In genomic region chr17:80099823-80100222, GRCm38 (mm10) we compare ENCODE assay signal across 31 mouse cellular contexts. TPM values are rescaled to one million over a fixed set of nuclear protein-coding genes. Genes with fewer than 3 reads are reported as not detected.
DNase-seq lines count a peak whose midpoint lies in the region; ATAC-seq and TF ChIP-seq lines count a peak whose summit lies in the region.
"Had no signal": no experiment of that assay in that cellular context is flagged by ENCODE, and none has a peak within 500 bp of the region (broad histone marks: within the 10 kb centered on the region; RNA-seq: fewer than 3 reads in every experiment).

No protein-coding gene starts in this region.

- peak overlapping the region; percentile 23; the same call in 1 of the 2 replicates for H3K27ac ChIP-seq in layer of hippocampus, adult 2 months
- H3K27ac ChIP-seq: embryonic facial prominence, embryonic 10.5 days; embryonic facial prominence, embryonic 13.5 days; forebrain, embryonic 12.5 days; forebrain, embryonic 15.5 days; heart, embryonic 15.5 days; hindbrain, embryonic 14.5 days; hindbrain, postnatal 0 days had no signal

- ATAC-seq in megakaryocyte, adult 5-6 weeks (ENCODE audit: poor library complexity, severe bottlenecking): peak; percentile 62
- ATAC-seq: activated CD4-positive, CD25-positive, alpha-beta regulatory T cell, adult 4 months; CD4-positive, CD25-positive, alpha-beta regulatory T cell, adult 4 months; forebrain, embryonic 15.5 days; hindbrain, postnatal 0 days; inflammation-experienced regulatory T-cells, adult 6 months had no signal

- H3K4me3 ChIP-seq in layer of hippocampus, adult 2 months: no peak overlapping the region
- H3K4me3 ChIP-seq: embryonic facial prominence, embryonic 10.5 days; embryonic facial prominence, embryonic 13.5 days; erythroblast, embryonic 14.5 days; forebrain, embryonic 12.5 days; forebrain, embryonic 15.5 days; heart, embryonic 12.5 days; heart, embryonic 15.5 days had no signal

- no peak for DNase-seq in layer of hippocampus, adult 2 months (ENCODE audit: low spot score in 2 of 2)
- DNase-seq in layer of hippocampus, postnatal 10 days (ENCODE audit: low spot score in 2 of 2): no peak
- DNase-seq in NIH3T3 (ENCODE audit: low read depth): peak; percentile 57
- DNase-seq in brain, adult 2 months (ENCODE audit: low read depth, low spot score): peak; percentile 37
- no peak for DNase-seq in B cell, adult 2 months
- no peak for DNase-seq in thymus, postnatal 10 days (ENCODE audit: low spot score in 2 of 2)
- DNase-seq: adrenal gland, adult 8-10 months; adrenal gland, postnatal 25 days; cerebellum, adult 11 months; cerebellum, adult 2 months; cerebellum, adult 9-11 months; cerebellum, postnatal 25 days; embryo, embryonic 11 days; gastrocnemius, postnatal 25 days; heart, adult 18-20 months; heart, postnatal 10 days; heart, postnatal 36 days had no signal

- TF ChIP-seq CTCF in layer of hippocampus, adult 2 months (conservative IDR thresholded peaks at IDR 0.05): no peak

RNA-seq across cellular contexts. Expression of gene Galm, which starts 27.4 kb away (rescaled TPM):
- 1 to 10 TPM; 3.8 to 5.4 TPM for total RNA-seq in layer of hippocampus, adult 2 months (2021)
- 1 to 10 TPM; 2.9 to 3.7 TPM for total RNA-seq in layer of hippocampus, postnatal 10 days (2021)
- total RNA-seq in megakaryocyte, adult 5-6 weeks (2015): 6.3 and 8.2 TPM in 2 replicates
- total RNA-seq in megakaryocyte, adult 5-6 weeks (2017): 3.0 and 5.1 TPM in 2 replicates
- total RNA-seq: MEL had no signal

RNA-seq across cellular contexts. Expression of gene Hnrnpll, which starts 37.7 kb away (rescaled TPM):
- total RNA-seq in layer of hippocampus, adult 2 months (2021): 10 to 100 TPM; 62.8 to 67.1 TPM
- total RNA-seq in layer of hippocampus, postnatal 10 days (2021): 10 to 100 TPM; 68.6 to 74.6 TPM
- total RNA-seq in megakaryocyte, adult 5-6 weeks (2015): 97.4 and 108 TPM in 2 replicates
- 53.1 and 65.2 TPM in 2 replicates for total RNA-seq in megakaryocyte, adult 5-6 weeks (2017)

Comparison
In these comparisons a context has a peak if more than half of its experiments do, and no peak if none do; other contexts are left out.
1. DNase-seq: peak in NIH3T3 (single experiment) and brain, adult 2 months (single experiment); none in layer of hippocampus, adult 2 months (0 of 2), layer of hippocampus, postnatal 10 days (0 of 2), B cell, adult 2 months (0 of 2) and thymus, postnatal 10 days (0 of 2).